Mouse (Mus musculus) olfactory bulb, adult 2 months (tissue): ENCODE measurements around the gene 1700012P22Rik.

Experiments
- CTCF ChIP-seq: fragments of 200-500 bp; IDR thresholded peaks from 2 replicates; pipeline ENCODE4 v1.5.1; 2012; ENCODE audit warnings: low read depth, mild to moderate bottlenecking, low read length, moderate library complexity; ENCODE audit not compliant: insufficient read depth
- POLR2A ChIP-seq: fragments of 200-500 bp; IDR thresholded peaks from 2 replicates; pipeline ENCODE4 v1.6.1; 2012; ENCODE audit warnings: mild to moderate bottlenecking, low read depth, low read length, moderate library complexity; ENCODE audit not compliant: insufficient read depth

GRCm38 (mm10) chr4:144438672-144439071, at the start of gene 1700012P22Rik:
- no peak for TF ChIP-seq POLR2A
- TF ChIP-seq CTCF = no peak
